Mouse (Mus musculus): ENCODE results near the gene Oxt. TPM values are rescaled to one million over a fixed set of nuclear protein-coding genes. Genes with fewer than 3 reads are reported as not detected.
A peak's percentile ranks its signal among the peaks of the same experiment; 100 is the strongest.
"Not testable (repeated sequence)": the region's sequence is repeated elsewhere in the genome, so short reads cannot be mapped to it uniquely, and the experiment has no call there.

The Oxt gene
- polyA plus RNA-seq, 1 experiment from 2014 or later = not detected

DNA sequence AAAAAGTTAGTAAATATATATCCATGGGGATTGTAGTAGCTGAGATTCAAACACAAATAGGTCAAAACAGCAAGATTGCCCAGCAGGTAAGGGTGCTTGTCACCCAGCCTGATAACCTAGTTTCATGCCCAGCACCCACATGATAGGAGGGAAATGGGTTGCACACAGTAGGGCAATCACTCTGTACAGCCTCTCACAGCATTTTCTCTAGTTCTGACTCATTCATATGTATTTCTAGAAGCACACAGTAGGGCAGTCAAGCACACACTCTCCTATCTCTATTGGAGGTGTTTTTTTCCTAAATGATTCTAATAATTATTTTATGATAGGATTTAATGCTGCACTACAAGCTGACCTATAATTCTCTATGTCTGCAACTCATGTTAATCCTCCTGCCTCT lies 6.0 kb upstream of the Oxt start:
- Histone ChIP-seq H3K27ac (replicated peaks) (no peak overlapping the region), H3K9me3 (ENCODE audit: control insufficient read depth, low read length) (no peaks in the 10 kb centered on the region), H3K4me1 (replicated peaks; ENCODE audit: control insufficient read depth, insufficient read depth) (no peaks in the 10 kb centered on the region), H3K36me3 (ENCODE audit: control insufficient read depth, insufficient read depth, low read length) (no peaks in the 10 kb centered on the region; the same call in 1 of the 2 replicates), H3K9ac (ENCODE audit: low read length) (no peak overlapping the region), H3K4me3 (ENCODE audit: low read depth, low read length) (no peak overlapping the region), H3K4me2 (replicated peaks; ENCODE audit: low read depth) (no peak overlapping the region), H3K27me3 (ENCODE audit: control insufficient read depth, insufficient read depth, low read length) (no peaks in the 10 kb centered on the region)
- ATAC-seq (ENCODE audit: low FRiP score, low TSS enrichment) = no peak
- no peak for DNase-seq (ENCODE audit: low spot score)
- TF ChIP-seq EP300 (optimal IDR thresholded peaks at IDR 0.05) = no peak
- TF ChIP-seq CTCF (IDR thresholded peaks at IDR 0.05; ENCODE audit: low read depth) = no peak

DNA sequence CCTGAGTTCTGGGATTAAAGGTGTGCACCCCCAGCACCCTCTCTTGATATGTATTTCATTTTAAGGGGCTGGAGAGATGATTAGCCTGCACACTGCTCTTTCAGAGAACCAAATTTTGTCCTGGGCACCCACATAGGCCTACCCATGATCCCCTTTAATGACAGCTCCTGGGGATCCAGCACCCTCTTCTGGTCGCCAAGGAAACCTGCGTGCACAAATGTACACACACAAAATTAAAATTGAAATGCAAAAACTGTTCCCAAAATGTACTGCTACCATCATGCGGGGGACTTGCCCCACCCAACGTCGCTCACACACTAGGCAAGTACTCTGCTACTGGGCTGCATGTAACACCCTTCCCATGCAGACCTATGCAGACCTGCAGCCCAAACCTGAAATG lies 1.0 kb upstream of the Oxt start:
- Histone ChIP-seq H3K9ac (ENCODE audit: low read length) (no peak overlapping the region), H3K4me3 (ENCODE audit: low read depth, low read length) (no peak overlapping the region), H3K9me3 (ENCODE audit: control insufficient read depth, low read length) (no peaks in the 10 kb centered on the region), H3K4me1 (replicated peaks; ENCODE audit: control insufficient read depth, insufficient read depth) (no peaks in the 10 kb centered on the region), H3K4me2 (replicated peaks; ENCODE audit: low read depth) (no peak overlapping the region), H3K27me3 (ENCODE audit: control insufficient read depth, insufficient read depth, low read length) (peaks cover 8% of the 10 kb centered on the region; the same call in 1 of the 2 replicates), H3K27ac (replicated peaks) (no peak overlapping the region), H3K36me3 (ENCODE audit: control insufficient read depth, insufficient read depth, low read length) (no peaks in the 10 kb centered on the region)
- 82% methylated on average over 5 of the region's 5 CpGs for whole genome bisulfite sequencing
- TF ChIP-seq EP300 (optimal IDR thresholded peaks at IDR 0.05) = no peak
- 0 out of 2 replicates have a peak, but pooled peaks have one; percentile 25 for TF ChIP-seq CTCF (IDR thresholded peaks at IDR 0.05; ENCODE audit: low read depth)
- DNase-seq (ENCODE audit: low spot score) (no peak), ATAC-seq (ENCODE audit: low FRiP score, low TSS enrichment) (no peak)

DNA sequence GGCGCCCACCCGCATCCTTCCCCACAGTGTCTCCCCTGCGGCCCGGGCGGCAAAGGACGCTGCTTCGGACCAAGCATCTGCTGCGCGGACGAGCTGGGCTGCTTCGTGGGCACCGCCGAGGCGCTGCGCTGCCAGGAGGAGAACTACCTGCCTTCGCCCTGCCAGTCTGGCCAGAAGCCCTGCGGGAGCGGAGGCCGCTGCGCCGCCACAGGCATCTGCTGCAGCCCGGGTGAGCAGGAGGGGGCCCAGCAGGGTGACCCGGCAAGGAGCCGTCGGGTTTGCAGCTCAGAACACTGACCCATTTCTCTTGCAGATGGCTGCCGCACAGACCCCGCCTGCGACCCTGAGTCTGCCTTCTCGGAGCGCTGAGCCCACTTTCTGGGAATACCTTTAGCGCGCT lies 591 bp downstream of the Oxt start:
- H3K27ac ChIP-seq (replicated peaks); H3K4me1 ChIP-seq (replicated peaks; ENCODE audit: control insufficient read depth, insufficient read depth); H3K27me3 ChIP-seq (ENCODE audit: control insufficient read depth, insufficient read depth, low read length); H3K36me3 ChIP-seq (ENCODE audit: control insufficient read depth, insufficient read depth, low read length); H3K9me3 ChIP-seq (ENCODE audit: control insufficient read depth, low read length): not testable (repeated sequence)
- peak overlapping the region; percentile 26 for H3K4me3 ChIP-seq (ENCODE audit: low read depth, low read length)
- whole genome bisulfite sequencing = 3% methylated on average over 26 of the region's 32 CpGs
- H3K9ac ChIP-seq (ENCODE audit: low read length) = peak overlapping the region; percentile 38
- 0 out of 2 replicates have a peak, but pooled peaks have one; percentile 8 for ATAC-seq (ENCODE audit: low FRiP score, low TSS enrichment)
- DNase-seq (ENCODE audit: low spot score) = peak; percentile 46
- H3K4me2 ChIP-seq (replicated peaks; ENCODE audit: low read depth) = peak overlapping the region; percentile 47

DNA sequence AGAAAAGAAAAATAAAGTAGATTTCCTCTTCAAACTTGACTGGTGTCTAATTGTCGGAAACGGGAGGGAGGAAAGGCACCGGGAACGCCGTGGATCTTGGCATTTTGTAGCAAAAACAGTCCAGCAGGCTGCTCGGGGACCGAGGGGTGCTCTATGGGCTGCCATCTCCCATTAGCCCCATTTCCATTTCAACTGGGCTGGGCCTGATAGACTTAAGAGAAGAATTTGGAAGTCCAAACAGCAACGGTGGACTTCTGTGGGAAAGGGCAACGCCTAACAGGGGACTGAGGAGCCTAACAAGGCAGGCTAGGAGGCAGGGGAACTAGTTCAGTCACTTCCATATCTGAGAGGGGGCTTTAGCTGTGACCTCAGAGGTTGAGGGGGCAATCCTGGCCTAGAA lies 1.0 kb downstream of the Oxt start:
- Histone ChIP-seq H3K4me1 (replicated peaks; ENCODE audit: control insufficient read depth, insufficient read depth) (no peaks in the 10 kb centered on the region; the same call in 1 of the 2 replicates), H3K9me3 (ENCODE audit: control insufficient read depth, low read length) (no peaks in the 10 kb centered on the region), H3K27me3 (ENCODE audit: control insufficient read depth, insufficient read depth, low read length) (peaks cover 8% of the 10 kb centered on the region; the same call in 1 of the 2 replicates), H3K36me3 (ENCODE audit: control insufficient read depth, insufficient read depth, low read length) (no peaks in the 10 kb centered on the region), H3K27ac (replicated peaks) (no peak overlapping the region), H3K4me2 (replicated peaks; ENCODE audit: low read depth) (peak overlapping the region; percentile 47), H3K9ac (ENCODE audit: low read length) (no peak overlapping the region), H3K4me3 (ENCODE audit: low read depth, low read length) (peak overlapping the region; percentile 26; the same call in 1 of the 2 replicates)
- 10% methylated on average over 9 of the region's 9 CpGs for WGBS
- ATAC-seq (ENCODE audit: low FRiP score, low TSS enrichment) = no peak
- no peak for TF ChIP-seq CTCF (IDR thresholded peaks at IDR 0.05; ENCODE audit: low read depth)
- no peak for TF ChIP-seq EP300 (optimal IDR thresholded peaks at IDR 0.05)
- DNase-seq (ENCODE audit: low spot score) = no peak

DNA sequence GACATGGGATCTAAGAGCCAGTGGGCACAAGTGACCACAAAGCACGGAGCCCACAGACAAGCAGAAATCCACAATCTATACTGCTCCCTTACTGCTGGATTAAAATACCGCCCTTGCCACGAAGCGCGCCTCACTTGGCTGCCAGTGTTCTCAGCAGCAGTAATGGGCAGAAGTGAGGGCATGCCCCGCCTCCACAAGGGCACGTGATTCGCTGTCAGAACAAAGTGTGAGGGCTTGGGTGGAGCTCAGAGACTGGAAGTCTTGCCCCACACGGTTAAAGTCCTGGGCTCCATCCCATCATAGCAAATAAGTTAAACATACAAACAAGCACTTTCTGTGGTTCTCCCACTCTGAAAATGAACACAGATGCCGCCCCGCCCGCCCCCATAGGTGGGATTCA lies 1.7 kb downstream of the Oxt start:
- Histone ChIP-seq H3K27ac (replicated peaks) (no peak overlapping the region), H3K9me3 (ENCODE audit: control insufficient read depth, low read length) (no peaks in the 10 kb centered on the region), H3K4me3 (ENCODE audit: low read depth, low read length) (peak overlapping the region; percentile 2; the same call in 1 of the 2 replicates), H3K9ac (ENCODE audit: low read length) (no peak overlapping the region), H3K36me3 (ENCODE audit: control insufficient read depth, insufficient read depth, low read length) (no peaks in the 10 kb centered on the region), H3K4me2 (replicated peaks; ENCODE audit: low read depth) (no peak overlapping the region), H3K4me1 (replicated peaks; ENCODE audit: control insufficient read depth, insufficient read depth) (no peaks in the 10 kb centered on the region; the same call in 1 of the 2 replicates), H3K27me3 (ENCODE audit: control insufficient read depth, insufficient read depth, low read length) (peaks cover 10% of the 10 kb centered on the region; the same call in 1 of the 2 replicates)
- ATAC-seq (ENCODE audit: low FRiP score, low TSS enrichment) = peak; percentile 47
- 5% methylated on average over 12 of the region's 12 CpGs for WGBS
- DNase-seq (ENCODE audit: low spot score) = peak; percentile 60
- TF ChIP-seq EP300 (optimal IDR thresholded peaks at IDR 0.05) = no peak
- no peak for TF ChIP-seq CTCF (IDR thresholded peaks at IDR 0.05; ENCODE audit: low read depth)

DNA sequence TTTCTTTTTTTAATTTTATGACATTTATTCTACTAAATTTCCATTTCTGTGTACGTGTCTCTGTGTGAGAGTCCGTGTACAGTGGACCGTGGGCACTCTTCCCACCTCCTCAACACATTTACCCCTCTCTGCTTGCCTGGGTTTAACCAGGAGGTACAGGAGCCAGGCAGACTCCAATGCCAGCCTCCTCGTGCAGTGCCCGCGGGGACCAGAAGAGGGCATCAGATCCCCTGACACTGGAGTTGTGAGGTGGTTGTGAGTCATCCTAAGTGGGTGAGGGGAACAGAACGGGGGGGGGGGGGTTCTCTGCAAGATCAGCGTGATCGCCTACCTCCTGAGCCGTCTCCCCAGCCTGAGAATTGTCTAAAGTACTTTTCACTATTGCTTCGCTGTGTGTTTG lies 2.2 kb downstream of the Oxt start:
- TF ChIP-seq EP300 (optimal IDR thresholded peaks at IDR 0.05) (no peak), CTCF (IDR thresholded peaks at IDR 0.05; ENCODE audit: low read depth) (peak; percentile 76)
- 15% methylated on average over 11 of the region's 11 CpGs for WGBS
- DNase-seq (ENCODE audit: low spot score) = peak; percentile 80
- no peak overlapping the region for H3K9ac ChIP-seq (ENCODE audit: low read length)
- H3K27ac ChIP-seq (replicated peaks) = no peak overlapping the region
- H3K4me3 ChIP-seq (ENCODE audit: low read depth, low read length) = no peak overlapping the region
- ATAC-seq (ENCODE audit: low FRiP score, low TSS enrichment) = no peak
- H3K4me2 ChIP-seq (replicated peaks; ENCODE audit: low read depth) = no peak overlapping the region
- no peaks in the 10 kb centered on the region for H3K36me3 ChIP-seq (ENCODE audit: control insufficient read depth, insufficient read depth, low read length)
- no peaks in the 10 kb centered on the region for H3K9me3 ChIP-seq (ENCODE audit: control insufficient read depth, low read length)
- H3K27me3 ChIP-seq (ENCODE audit: control insufficient read depth, insufficient read depth, low read length) = peaks cover 10% of the 10 kb centered on the region; the same call in 1 of the 2 replicates
- H3K4me1 ChIP-seq (replicated peaks; ENCODE audit: control insufficient read depth, insufficient read depth) = no peaks in the 10 kb centered on the region; the same call in 1 of the 2 replicates
